Mouse (Mus musculus) liver, embryonic 14.5 days (tissue): ENCODE results near the gene Il17rb.

ENCODE experiments used
- CTCF ChIP-seq: IDR thresholded peaks from 2 replicates; pipeline ENCODE4 v1.5.1; 2016; ENCODE audit warnings: antibody characterized with exemption, low read depth, control low read depth
- EP300 ChIP-seq: IDR thresholded peaks from 2 replicates; pipeline ENCODE4 v1.6.1; 2016; ENCODE audit warnings: antibody characterized with exemption, low read depth

DNA sequence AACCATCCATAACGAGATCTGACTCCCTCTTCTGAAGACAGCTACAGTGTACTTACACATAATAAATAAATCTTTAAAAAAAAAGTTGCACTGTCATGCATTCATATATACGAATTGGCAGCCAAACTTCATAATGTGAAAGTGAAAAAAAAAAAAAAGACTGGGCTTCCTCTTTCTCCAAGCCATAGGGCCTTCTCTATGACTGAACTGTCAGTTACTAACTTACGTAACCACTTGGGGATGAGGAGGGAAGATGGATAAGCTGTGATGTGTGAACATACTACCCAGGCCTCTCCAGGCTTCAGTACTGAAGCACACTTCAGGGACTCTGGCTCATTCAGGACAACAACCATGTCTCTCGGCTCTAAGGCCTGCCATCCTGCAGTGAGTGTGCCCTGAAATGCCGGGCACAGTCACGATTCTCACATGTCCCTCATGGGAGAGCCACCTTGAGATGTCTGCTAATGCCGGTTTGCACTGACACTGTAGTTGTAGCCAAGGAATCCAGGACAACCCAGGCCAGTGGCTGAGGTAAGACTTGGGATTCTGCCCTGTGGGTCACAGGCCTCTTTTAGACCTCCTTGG, 34.8 kb upstream of the Il17rb start:
- TF ChIP-seq EP300: no peak
- no peak for TF ChIP-seq CTCF
